Mouse (Mus musculus) embryonic facial prominence, embryonic 12.5 days (tissue): ENCODE data around the gene Stx17. TPM values are rescaled to one million over a fixed set of nuclear protein-coding genes. Genes with fewer than 3 reads are reported as not detected.

Source experiments
- ATAC-seq: fragments of 200-750 bp; cut with Nextera tagmentation; 2 replicates; pipeline ENCODE4 v1.8.0; 2017; ENCODE audit not compliant: insufficient number of reproducible peaks, insufficient read depth, low FRiP score, low TSS enrichment
- H3K27ac ChIP-seq: fragments of 300-500 bp; sonication (generic); 2 replicates; pipeline ENCODE4 v1.5.1; 2016; ENCODE audit warnings: mild to moderate bottlenecking
- H3K27me3 ChIP-seq: fragments of 300-500 bp; sonication (generic); 2 replicates; pipeline ENCODE4 v1.6.1; 2016; ENCODE audit warnings: mild to moderate bottlenecking, moderate library complexity
- H3K36me3 ChIP-seq: fragments of 300-500 bp; sonication (generic); 2 replicates; pipeline ENCODE4 v1.6.1; 2016; ENCODE audit warnings: mild to moderate bottlenecking
- H3K4me1 ChIP-seq: fragments of 300-500 bp; sonication (generic); 2 replicates; pipeline ENCODE4 v1.6.1; 2016
- H3K4me2 ChIP-seq: fragments of 300-500 bp; sonication (generic); replicated peaks from 2 replicates; pipeline ENCODE4 v1.6.1; 2016; ENCODE audit warnings: mild to moderate bottlenecking, moderate library complexity
- H3K4me3 ChIP-seq: fragments of 300-500 bp; sonication (generic); 2 replicates; pipeline ENCODE4 v1.5.1; 2016; ENCODE audit warnings: mild to moderate bottlenecking
- H3K9ac ChIP-seq: fragments of 300-500 bp; sonication (generic); 2 replicates; pipeline ENCODE4 v1.6.1; 2016; ENCODE audit warnings: mild to moderate bottlenecking, moderate library complexity
- H3K9me3 ChIP-seq: fragments of 300-500 bp; sonication (generic); 2 replicates; pipeline ENCODE4 v1.6.1; 2016; ENCODE audit warnings: mild to moderate bottlenecking, moderate library complexity
- WGBS: fragments of 180-500 bp; shearing (Covaris S2); methylation state at CpG from one replicate; pipeline ENCODE4 v1.1.7; 2016; 5-methylcytosine and 5-hydroxymethylcytosine counted together
- polyA plus RNA-seq: library from polyadenylated mRNA; unstranded; fragments of >200 nt; fragmentation: Nextera tagmentation; extraction: Ambion mirVana; gene quantifications from 2 replicates; pipeline ENCODE4 v1.2.1, GENCODE M21; 2016

The Stx17 gene
- polyA plus RNA-seq, 1 experiment from 2014 or later, result 40.6 TPM

DNA sequence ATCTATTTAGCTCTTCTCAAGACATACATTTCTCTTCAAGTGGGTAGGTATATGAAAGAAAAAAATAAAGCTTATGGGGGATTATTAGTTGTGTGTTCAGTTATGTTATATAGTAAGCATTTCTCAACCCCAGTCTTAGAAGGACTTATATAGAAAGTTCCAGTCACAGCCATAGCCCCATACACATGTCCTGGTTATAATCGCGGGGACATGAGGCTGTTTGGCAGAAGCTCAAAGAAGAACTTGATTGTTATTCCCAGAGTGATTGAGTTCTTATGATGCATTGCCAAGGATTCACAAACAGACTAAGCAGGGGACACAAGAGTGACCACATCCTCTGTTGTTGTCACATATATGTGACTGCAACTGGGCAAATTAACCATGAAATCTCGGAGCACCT, 51.0 kb downstream of the Stx17 start:
- Histone ChIP-seq H3K36me3 (no peaks in the 10 kb centered on the region), H3K27ac (no peak overlapping the region), H3K27me3 (no peaks in the 10 kb centered on the region), H3K9ac (no peak overlapping the region), H3K4me1 (no peaks in the 10 kb centered on the region), H3K4me2 (no peak overlapping the region), H3K4me3 (no peak overlapping the region), H3K9me3 (0 out of 2 replicates have a peak, but pooled peaks cover 3% of the 10 kb centered on the region)
- no peak for ATAC-seq
- WGBS, result 91% methylated on average over 3 of the region's 3 CpGs

DNA sequence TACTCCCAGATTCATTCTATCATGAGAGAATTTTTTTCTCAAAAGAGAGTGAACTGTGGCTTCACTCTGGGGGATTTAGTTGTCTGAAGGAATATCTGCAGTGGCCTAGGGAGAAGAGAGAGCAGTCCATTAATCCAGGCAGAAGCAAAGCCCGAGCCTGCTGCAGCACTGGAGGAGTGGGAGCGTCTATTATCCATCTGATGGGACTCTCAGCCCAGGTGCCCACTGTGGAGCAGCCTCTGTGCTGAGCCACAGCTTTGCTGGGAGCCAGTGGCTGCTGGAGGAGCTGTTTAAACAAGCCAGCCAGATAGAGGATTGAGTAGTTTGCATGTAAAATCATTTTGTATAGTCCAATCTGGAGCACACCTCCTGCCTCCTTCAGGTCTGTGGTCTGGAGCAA, 56.2 kb downstream of the Stx17 start:
- Histone ChIP-seq H3K4me3 (no peak overlapping the region), H3K9ac (no peak overlapping the region), H3K4me2 (no peak overlapping the region), H3K27me3 (no peaks in the 10 kb centered on the region), H3K4me1 (no peaks in the 10 kb centered on the region), H3K9me3 (0 out of 2 replicates have a peak, but pooled peaks cover 3% of the 10 kb centered on the region), H3K27ac (no peak overlapping the region), H3K36me3 (0 out of 2 replicates have a peak, but pooled peaks cover 6% of the 10 kb centered on the region)
- ATAC-seq, result no peak
- 27% methylated on average over 2 of the region's 2 CpGs for WGBS

DNA sequence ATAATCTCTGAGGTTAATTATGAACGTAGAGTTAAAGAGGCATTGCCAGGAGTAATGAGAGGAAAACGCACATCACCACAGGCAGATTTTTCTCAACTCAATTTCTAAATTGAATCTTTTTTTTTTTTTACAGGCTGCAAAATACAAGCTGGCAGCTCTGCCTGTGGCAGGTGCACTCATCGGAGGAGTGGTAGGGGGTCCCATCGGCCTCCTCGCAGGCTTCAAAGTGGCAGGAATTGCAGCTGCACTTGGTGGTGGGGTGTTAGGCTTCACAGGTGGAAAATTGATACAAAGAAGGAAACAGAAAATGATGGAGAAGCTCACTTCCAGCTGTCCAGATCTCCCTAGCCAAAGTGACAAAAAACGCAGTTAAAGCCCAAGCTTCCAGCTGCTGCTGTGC, 56.7 kb downstream of the Stx17 start:
- H3K27me3 ChIP-seq, result no peaks in the 10 kb centered on the region
- 72% methylated on average over 6 of the region's 6 CpGs for WGBS
- H3K4me1 ChIP-seq, result no peaks in the 10 kb centered on the region
- 0 out of 2 replicates have a peak, but pooled peaks cover 3% of the 10 kb centered on the region for H3K9me3 ChIP-seq
- no peak overlapping the region for H3K9ac ChIP-seq
- no peak for ATAC-seq
- H3K27ac ChIP-seq, result no peak overlapping the region
- no peak overlapping the region for H3K4me2 ChIP-seq
- 0 out of 2 replicates have a peak, but pooled peaks cover 6% of the 10 kb centered on the region for H3K36me3 ChIP-seq
- H3K4me3 ChIP-seq, result no peak overlapping the region

DNA sequence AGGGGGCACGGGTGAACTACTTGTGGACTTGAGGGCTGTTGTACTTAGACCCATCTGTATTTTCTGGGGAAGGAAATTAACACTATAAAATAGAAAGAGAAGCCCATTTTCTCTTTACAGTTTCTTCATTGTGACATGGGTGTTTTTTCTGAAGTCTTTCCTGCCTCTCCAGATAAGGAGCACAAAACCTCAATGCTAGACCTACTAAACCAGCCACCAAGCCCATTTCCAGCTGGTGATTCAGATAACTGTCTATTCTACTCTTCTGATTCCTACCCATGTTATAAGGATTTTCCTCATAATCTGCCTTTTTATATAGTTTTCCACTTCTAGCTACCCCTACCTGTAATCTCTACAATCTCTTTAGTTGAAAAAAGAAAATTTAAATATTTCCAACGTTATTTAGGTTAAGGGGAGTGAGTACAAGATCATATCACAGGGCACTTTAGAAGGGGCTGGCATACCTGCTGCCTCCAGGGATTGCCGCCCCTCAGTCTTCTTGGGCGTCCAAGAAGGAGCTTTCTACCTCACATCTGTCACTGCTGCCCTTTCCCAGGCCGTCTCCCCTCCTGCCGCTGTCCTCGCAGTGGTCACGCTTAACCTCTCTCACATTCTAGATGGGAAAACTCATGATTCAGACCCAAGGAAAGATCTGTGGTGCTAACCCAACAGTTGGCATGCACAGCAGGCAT, 57.5 kb downstream of the Stx17 start:
- 0 out of 2 replicates have a peak, but pooled peaks cover 3% of the 10 kb centered on the region for H3K9me3 ChIP-seq
- H3K4me3 ChIP-seq, result no peak overlapping the region
- H3K4me1 ChIP-seq, result no peaks in the 10 kb centered on the region
- no peak overlapping the region for H3K4me2 ChIP-seq
- no peak overlapping the region for H3K27ac ChIP-seq
- no peaks in the 10 kb centered on the region for H3K27me3 ChIP-seq
- H3K9ac ChIP-seq, result no peak overlapping the region
- no peak for ATAC-seq
- WGBS, result 86% methylated on average over 8 of the region's 8 CpGs
- 0 out of 2 replicates have a peak, but pooled peaks cover 6% of the 10 kb centered on the region for H3K36me3 ChIP-seq

DNA sequence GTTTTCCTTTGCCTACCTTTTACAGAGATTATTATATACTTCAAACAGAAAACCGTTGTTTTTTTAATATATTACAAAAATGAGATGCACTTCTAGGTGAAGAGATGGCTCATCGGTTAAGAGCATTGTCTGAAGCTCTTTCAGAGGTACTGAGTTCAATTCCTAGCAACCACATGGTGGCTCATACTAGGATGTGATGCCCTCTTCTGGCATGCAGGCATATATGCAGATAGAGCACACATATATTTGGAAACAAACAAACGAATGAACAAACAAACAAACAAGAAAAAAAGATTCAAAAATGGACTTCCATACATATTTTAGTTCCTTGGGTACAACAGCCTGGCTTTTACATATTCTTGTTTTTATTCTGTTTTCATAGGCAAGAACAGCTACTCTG, 73.2 kb downstream of the Stx17 start:
- 85% methylated on average over 3 of the region's 3 CpGs for WGBS
- H3K9me3 ChIP-seq, result no peaks in the 10 kb centered on the region

DNA sequence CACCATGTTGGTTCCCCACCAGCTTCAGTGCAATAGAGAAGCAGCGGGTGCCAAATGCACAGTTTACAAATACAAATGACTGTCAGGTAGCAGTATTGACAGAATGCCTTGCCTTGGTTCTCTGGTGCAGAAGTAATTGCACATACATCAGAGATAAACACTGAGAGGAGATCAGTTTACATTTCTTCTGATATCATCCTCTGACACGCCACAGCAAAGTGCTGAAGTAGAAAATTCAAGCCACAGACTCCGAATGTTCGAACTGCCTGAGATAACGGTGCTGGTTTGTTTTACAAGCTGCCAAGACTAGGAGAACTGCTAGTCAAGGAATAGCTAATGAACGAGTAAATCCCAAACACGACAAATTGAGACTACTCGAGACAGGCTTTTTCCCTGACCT, 73.7 kb downstream of the Stx17 start:
- peaks cover 31% of the 10 kb centered on the region for H3K36me3 ChIP-seq
- WGBS, result 88% methylated on average over 8 of the region's 8 CpGs
- no peaks in the 10 kb centered on the region for H3K9me3 ChIP-seq
- H3K4me3 ChIP-seq, result no peak overlapping the region
- H3K27me3 ChIP-seq, result no peaks in the 10 kb centered on the region
- H3K9ac ChIP-seq, result no peak overlapping the region
- no peak overlapping the region for H3K4me2 ChIP-seq
- H3K27ac ChIP-seq, result no peak overlapping the region
- no peak for ATAC-seq
- H3K4me1 ChIP-seq, result no peaks in the 10 kb centered on the region

More for the DNA sequence above, 73.2 kb downstream of the Stx17 start:
- Histone ChIP-seq H3K27me3 (no peaks in the 10 kb centered on the region), H3K4me3 (no peak overlapping the region), H3K4me2 (no peak overlapping the region), H3K36me3 (peaks cover 27% of the 10 kb centered on the region), H3K9ac (no peak overlapping the region), H3K4me1 (no peaks in the 10 kb centered on the region), H3K27ac (no peak overlapping the region)
- no peak for ATAC-seq

DNA sequence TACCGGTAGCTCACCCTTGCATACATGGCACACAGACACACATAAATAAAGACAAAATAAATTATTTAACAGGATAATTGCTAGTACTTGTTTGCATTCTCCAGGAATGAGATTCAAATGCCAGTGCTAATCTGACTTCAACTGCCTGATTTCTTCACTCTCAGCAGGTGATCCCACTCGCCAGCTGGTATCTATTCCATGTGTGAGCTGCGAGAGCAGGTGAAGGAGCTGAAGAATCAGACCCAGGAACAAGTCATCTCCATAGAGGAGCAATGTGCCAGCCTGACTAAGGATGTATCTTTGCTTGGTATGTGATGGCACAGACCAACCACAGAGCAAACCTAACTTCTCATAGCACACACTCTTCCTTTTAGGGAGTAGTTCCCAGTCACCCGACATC, 78.8 kb downstream of the Stx17 start:
- WGBS, result 87% methylated on average over 4 of the region's 4 CpGs
- Histone ChIP-seq H3K4me3 (no peak overlapping the region), H3K27me3 (no peaks in the 10 kb centered on the region), H3K9ac (no peak overlapping the region), H3K4me1 (no peaks in the 10 kb centered on the region), H3K36me3 (peaks cover 18% of the 10 kb centered on the region), H3K9me3 (no peaks in the 10 kb centered on the region), H3K27ac (no peak overlapping the region), H3K4me2 (no peak overlapping the region)
- no peak for ATAC-seq

DNA sequence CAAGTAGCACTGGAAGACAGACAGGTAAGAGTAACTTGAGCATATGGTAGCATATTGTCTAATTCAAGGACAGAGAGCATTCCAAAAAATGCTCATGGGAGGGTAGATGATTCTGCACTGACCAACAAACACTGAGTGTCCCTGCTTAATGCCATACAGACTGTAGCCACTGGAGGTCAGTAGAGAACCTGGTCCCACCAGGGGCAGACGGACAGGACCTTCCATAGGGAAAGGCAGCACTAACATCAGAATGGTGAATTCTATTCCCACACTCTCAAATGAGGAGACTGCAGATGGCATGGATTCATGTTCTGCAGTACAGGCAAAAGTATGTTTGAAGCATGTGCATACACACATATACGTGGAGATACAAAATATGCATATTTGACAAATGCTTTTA, 100.5 kb downstream of the Stx17 start:
- H3K9me3 ChIP-seq, result no peaks in the 10 kb centered on the region
- no peaks in the 10 kb centered on the region for H3K27me3 ChIP-seq
- no peak overlapping the region for H3K27ac ChIP-seq
- 24% methylated on average over 2 of the region's 2 CpGs for WGBS
- no peaks in the 10 kb centered on the region for H3K36me3 ChIP-seq
- no peak overlapping the region for H3K9ac ChIP-seq
- no peak overlapping the region for H3K4me3 ChIP-seq
- H3K4me2 ChIP-seq, result no peak overlapping the region
- no peak for ATAC-seq
- H3K4me1 ChIP-seq, result no peaks in the 10 kb centered on the region

DNA sequence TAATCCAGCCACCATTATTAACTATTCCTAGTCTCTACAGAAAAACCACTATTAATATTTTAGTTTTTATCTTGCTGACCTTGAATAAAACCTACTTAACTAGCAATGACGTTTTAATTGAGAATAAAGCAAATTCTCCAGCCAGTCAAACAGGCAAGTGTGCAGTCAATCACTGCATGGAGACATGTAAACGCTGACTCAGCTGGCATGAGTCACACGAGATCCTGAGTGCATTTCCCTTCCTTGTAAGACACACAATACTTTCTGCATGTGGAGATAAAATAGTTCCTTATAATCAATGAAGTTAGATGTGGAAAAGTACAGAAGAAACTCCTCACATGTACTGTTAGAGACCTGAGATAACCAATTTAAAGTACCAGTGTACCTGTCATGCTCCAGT, 100.9 kb downstream of the Stx17 start:
- H3K27me3 ChIP-seq, result no peaks in the 10 kb centered on the region
- H3K36me3 ChIP-seq, result no peaks in the 10 kb centered on the region
- no peak overlapping the region for H3K4me3 ChIP-seq
- H3K9me3 ChIP-seq, result no peaks in the 10 kb centered on the region
- WGBS, result 53% methylated on average over 3 of the region's 3 CpGs
- no peak overlapping the region for H3K9ac ChIP-seq
- no peaks in the 10 kb centered on the region for H3K4me1 ChIP-seq
- ATAC-seq, result no peak
- H3K4me2 ChIP-seq, result no peak overlapping the region
- H3K27ac ChIP-seq, result no peak overlapping the region

DNA sequence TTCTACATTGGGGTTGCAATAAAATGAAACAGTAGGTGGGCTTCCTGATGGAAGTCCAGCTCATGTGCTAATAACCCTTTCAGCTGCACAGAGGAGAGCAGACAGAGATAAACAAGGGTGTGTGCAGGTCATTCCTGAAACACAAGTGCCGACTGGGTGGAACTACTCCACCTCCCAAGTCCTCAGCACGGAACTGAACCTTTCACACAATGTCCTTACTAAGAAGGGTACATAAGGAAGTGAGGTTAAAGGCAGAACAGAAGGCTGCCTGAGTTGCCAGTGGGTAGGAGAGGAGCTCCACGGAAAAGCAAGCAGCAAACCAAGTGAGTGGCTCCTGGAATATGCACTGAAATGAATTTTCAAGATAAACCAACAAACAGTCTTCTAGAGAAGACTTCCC, 102.1 kb downstream of the Stx17 start:
- Histone ChIP-seq H3K9me3 (no peaks in the 10 kb centered on the region), H3K27me3 (no peaks in the 10 kb centered on the region)
- 68% methylated on average over 3 of the region's 3 CpGs for WGBS

More for the DNA sequence above, 102.1 kb downstream of the Stx17 start:
- H3K4me3 ChIP-seq, result no peak overlapping the region
- ATAC-seq, result no peak
- H3K36me3 ChIP-seq, result no peaks in the 10 kb centered on the region
- H3K4me1 ChIP-seq, result no peaks in the 10 kb centered on the region
- H3K9ac ChIP-seq, result no peak overlapping the region
- H3K4me2 ChIP-seq, result no peak overlapping the region
- H3K27ac ChIP-seq, result no peak overlapping the region
